Mouse (Mus musculus) Patski (cell line): ENCODE measurements around the gene Fgfr2. TPM values are rescaled to one million over a fixed set of nuclear protein-coding genes. Genes with fewer than 3 reads are reported as not detected.

ENCODE experiments used
- ATAC-seq: fragments of 100-300 bp; one replicate; pipeline ENCODE4 v1.8.0; 2021
- CTCF ChIA-PET: fragments of 350-600 bp; sonication (Branson Sonifier 250); formaldehyde crosslinking; loops from one replicate; lab custom pipeline; 2022; ENCODE audit warnings: inconsistent platforms; lab: Charles Lee
- POLR2A ChIA-PET: fragments of 350-600 bp; sonication (Branson Sonifier 250); formaldehyde crosslinking; loops from one replicate; lab custom pipeline; 2022; ENCODE audit warnings: antibody characterized with exemption, inconsistent platforms; lab: Charles Lee
- DNase-seq: peaks from one replicate; pipeline ENCODE4 v3.0.0-alpha.2; 2011; ENCODE audit warnings: low read depth, low spot score
- H3K27me3 ChIP-seq: fragments of 371-371 bp; one replicate; pipeline ENCODE4 v1.5.1; 2021
- CTCF ChIP-seq: fragments of 100-300 bp; IDR thresholded peaks from one replicate; pipeline ENCODE4 v1.5.1; 2021
- in situ Hi-C: fragments of 300-500 bp; cut with MboI; formaldehyde crosslinking; loops from 3 replicates; pipeline ENCODE4 v1.11.1; 2018; ENCODE audit warnings: low pct_unique_long_range_greater_than_20kb, mixed read lengths
- polyA plus RNA-seq: library from polyadenylated mRNA; unstranded; gene quantifications from one replicate; pipeline ENCODE4 v1.2.3, GENCODE M21; 2021

Fgfr2 gene
- polyA plus RNA-seq, 1 experiment from 2014 or later: 48.8 TPM

DNA sequence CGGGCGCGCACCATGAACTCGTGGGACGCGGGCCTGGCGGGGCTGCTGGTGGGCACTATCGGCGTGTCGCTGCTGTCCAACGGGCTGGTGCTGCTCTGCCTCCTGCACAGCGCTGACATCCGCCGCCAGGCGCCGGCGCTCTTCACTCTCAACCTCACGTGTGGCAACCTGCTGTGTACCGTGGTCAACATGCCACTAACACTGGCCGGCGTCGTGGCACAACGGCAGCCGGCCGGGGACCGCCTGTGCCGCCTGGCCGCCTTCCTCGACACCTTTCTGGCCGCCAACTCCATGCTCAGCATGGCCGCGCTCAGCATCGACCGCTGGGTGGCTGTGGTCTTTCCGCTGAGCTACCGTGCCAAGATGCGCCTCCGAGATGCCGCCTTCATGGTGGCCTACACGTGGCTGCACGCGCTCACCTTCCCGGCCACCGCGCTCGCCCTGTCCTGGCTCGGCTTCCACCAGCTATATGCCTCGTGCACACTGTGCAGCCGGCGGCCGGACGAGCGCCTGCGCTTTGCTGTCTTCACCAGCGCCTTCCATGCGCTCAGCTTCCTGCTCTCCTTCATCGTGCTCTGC is 1156.1 kb downstream of the Fgfr2 start:
- no peak for TF ChIP-seq CTCF
- in situ Hi-C loops: no loop called here
- no peak for ATAC-seq
- no peak for DNase-seq
- POLR2A ChIA-PET: no interaction called here
- CTCF ChIA-PET: no interaction called here
- H3K27me3 ChIP-seq: peaks cover 34% of the 10 kb centered on the region

DNA sequence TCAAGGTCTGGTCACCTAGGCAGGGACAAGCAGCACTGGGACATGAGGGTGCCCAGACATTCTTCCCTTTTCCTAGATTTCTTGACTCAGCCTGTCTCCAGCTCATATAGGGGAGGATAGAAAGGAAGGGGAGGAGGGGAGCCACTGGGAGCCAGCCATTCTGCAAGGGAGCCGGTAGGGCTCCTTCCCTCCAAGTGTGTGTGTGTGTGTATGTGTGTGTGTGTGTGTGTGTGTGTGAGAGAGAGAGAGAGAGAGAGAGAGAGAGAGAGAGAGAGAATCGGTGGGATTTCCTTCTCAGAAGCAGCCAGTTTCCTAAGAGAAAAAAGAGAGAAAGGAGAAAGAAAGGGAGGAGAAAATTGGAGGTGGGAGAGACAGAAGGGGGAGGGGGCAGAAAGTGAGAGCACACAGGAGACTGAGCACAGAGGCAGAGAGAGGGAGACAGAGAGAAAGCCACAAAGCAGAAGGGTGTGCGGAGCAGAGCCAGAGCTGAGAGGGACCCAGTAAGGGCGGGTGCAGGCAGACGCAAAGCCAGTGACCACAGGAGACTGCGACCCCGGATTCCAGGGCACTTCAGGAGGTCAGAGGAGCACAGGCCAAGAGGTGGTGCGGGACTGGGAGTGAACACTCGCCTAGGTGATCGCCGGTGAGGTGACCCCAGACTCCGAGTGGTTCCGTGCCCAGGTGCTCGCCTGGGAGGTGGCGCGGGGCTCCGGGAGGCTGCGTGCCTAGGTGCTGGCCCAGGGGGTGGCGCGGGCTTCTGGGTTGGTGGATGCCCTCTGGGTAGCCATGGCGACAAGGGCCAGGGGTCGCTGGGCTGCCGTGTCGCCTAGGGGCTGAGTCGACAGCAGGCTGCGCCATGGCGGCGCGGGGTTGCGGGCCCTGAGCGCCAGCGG is 1156.9 kb downstream of the Fgfr2 start, which contains the start of gene Gpr26:
Gpr26 (plus strand) TSS at position 438 of the 893 bp plus-strand sequence.
- CTCF ChIA-PET: no interaction called here
- DNase-seq (no peak), ATAC-seq (no peak)
- H3K27me3 ChIP-seq: peaks cover 34% of the 10 kb centered on the region
- POLR2A ChIA-PET: no interaction called here
- in situ Hi-C loops: no loop called here
- no peak for TF ChIP-seq CTCF

DNA sequence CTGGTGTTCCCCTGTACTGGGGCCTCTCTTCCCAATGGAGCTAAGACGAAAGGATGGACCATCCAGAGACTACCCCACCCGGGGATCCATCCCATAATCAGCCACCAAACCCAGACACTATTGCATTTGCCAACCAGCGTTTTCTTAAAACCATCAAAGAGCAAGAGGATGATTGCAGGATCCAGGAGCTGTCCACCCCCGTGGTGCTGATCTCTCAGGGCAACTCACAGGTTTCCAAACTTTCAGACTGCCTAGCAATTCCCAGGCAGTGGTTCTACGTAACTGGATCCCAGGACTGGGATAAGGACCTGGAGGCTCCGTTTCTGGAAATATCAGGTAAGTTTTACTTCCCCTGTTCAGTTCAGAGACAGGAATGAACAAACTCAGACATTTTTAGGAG is 1162.6 kb downstream of the Fgfr2 start:
- peaks cover 8% of the 10 kb centered on the region for H3K27me3 ChIP-seq
- ChIA-PET POLR2A (no interaction called here), CTCF (no interaction called here)
- DNase-seq (no peak), ATAC-seq (no peak)
- TF ChIP-seq CTCF: no peak
- in situ Hi-C loops: no loop called here

DNA sequence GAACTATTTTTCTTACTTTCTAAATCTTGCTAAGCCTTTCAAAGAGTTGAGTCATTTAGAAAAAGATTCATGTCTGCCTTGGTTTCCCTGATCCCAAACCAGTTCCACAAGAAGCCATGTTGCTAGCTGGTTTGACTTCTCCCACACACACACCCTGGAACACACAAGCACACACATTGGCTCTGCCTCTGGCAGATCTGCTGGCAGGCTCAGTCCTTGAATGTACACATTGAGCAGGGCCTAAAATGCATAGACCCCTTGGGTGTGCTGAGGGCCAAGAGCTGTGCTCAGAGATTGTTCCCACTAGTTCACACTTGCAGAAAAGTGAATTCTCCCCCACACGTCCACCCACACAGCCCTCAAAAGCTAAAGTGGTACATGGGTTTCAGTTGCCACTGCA is 1164.4 kb downstream of the Fgfr2 start:
- TF ChIP-seq CTCF: no peak
- in situ Hi-C loops: no loop called here
- peaks cover 5% of the 10 kb centered on the region for H3K27me3 ChIP-seq
- CTCF ChIA-PET: no interaction called here
- DNase-seq: no peak
- POLR2A ChIA-PET: no interaction called here
- ATAC-seq: no peak

DNA sequence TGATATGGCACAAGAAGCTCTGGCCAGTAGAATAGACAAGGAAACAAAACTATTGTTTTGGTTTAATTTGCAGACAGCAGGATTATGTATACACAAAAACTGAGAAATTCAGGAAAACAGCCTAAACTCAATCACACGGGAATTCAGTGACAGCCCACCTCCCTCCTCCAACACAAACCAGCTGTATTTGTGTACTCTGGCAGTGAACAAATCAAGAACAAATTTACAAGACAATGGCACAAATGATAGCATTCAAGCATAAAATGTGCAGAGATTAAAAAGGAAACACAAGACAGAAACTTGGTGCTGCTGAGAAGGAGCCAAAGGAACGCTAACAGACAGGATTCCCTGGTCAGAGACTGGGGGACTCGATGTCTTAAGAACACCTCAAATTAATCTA is 1169.7 kb downstream of the Fgfr2 start:
- in situ Hi-C loops: no loop called here

DNA sequence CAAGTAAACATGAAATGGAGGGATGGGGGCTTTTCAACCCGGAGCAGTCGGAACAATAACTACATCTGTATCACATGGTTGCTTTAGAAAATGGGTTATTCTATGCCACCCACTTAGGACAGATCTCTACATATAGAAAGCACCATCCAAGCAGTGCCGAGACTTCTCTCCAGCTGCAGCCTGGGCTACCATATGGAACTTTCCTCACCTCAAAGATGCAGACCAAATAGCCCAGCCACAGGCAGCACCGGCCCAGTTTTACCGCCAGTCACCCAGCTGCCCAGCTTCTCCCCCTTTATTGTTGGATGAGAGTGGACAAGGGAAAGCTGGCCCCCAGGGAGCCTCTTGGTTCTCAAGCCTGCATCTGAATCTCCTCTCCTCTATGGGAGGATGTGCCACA is 1172.0 kb downstream of the Fgfr2 start:
- POLR2A ChIA-PET: no interaction called here

More for the DNA sequence above, 1169.7 kb downstream of the Fgfr2 start:
- ChIA-PET CTCF (no interaction called here), POLR2A (no interaction called here)
- H3K27me3 ChIP-seq: peaks cover 5% of the 10 kb centered on the region
- ATAC-seq (no peak), DNase-seq (no peak)
- no peak for TF ChIP-seq CTCF

DNA sequence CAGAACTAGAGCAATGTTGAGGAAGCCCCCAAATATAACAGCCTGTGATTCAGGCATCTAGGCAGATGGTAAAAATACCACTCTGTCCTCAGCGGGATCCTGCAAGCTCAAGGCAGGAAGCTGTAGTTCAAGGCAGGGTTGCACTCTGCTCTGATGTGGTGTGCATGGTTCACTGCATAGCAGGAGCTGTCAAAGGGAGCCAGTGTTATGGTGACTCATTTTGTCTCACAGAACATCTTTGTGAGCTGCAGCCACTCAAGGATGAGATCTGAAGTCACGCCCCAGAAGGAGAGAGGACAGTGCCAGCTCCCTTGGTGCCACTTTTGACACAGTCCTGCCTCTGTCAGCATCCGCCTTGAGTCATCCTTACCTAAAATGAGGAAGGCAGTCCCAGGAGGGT is 1185.5 kb downstream of the Fgfr2 start:
- POLR2A ChIA-PET: no interaction called here
- in situ Hi-C loops: no loop called here
- CTCF ChIA-PET: no interaction called here
- DNase-seq (no peak), ATAC-seq (no peak)
- no peaks in the 10 kb centered on the region for H3K27me3 ChIP-seq
- TF ChIP-seq CTCF: no peak

More for the DNA sequence above, 1172.0 kb downstream of the Fgfr2 start:
- DNase-seq (no peak), ATAC-seq (no peak)
- TF ChIP-seq CTCF: no peak
- H3K27me3 ChIP-seq: peaks cover 8% of the 10 kb centered on the region
- in situ Hi-C loops: no loop called here
- CTCF ChIA-PET: no interaction called here

DNA sequence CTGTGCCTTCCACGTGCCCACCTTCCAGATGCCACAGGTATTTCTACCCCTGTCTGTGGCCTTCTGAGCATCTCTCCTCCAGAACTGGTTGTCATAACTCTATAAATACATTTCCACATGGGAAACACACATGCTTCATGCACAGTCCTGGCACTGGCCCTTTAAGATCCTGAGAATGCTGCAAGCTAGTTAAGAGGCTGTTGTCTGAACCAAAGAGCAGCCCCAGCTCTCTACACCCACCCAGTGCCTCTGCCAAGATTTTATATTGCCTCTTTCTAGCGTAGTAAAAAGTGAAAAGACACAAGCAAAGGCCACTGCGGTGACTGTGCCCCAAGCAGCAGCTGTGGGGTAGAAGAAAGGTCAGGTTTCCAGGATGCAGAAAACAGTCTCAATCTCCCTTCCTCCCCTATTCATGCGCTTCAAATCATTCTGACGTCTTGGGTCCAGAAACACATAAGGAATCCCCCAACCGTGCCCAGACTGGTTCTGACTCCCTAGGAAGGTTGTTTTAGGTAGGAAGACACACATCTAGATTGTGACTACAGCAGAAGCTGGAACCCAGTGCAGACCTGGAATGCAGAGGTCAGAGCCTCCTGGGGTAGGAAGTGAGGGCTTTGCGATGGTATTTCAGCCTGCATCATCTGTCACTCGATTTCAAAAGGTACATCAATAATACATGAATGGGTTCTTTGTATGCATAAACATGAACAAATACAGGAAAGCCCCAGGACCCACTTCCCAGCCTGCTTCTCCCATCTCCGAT is 1195.7 kb downstream of the Fgfr2 start:
- ChIA-PET POLR2A (no interaction called here), CTCF (no interaction called here)
- in situ Hi-C loops: no loop called here

DNA sequence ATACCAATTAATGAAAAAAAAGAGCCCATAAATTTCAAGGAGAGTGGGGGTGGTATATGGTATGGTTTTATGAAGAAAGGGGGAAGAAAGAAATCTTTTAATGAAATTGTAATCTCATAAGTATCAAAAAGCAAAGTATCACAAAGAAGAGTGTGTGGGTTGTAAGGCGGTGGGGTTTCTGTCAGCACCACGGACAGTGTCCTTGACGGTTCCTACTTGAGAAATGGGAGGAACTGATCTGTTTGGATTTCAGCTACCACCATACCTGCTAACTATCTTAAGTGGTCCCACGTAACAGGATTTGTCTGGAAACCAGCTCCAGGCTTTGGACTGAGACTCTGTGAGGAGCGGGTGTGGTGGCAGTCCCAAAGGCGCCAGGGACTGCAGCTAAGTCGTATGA is 1205.8 kb downstream of the Fgfr2 start:
- DNase-seq (no peak), ATAC-seq (no peak)
- POLR2A ChIA-PET: no interaction called here
- in situ Hi-C loops: loop anchor here (10.0 kb wide), 1 partner anchor 627 kb away; no protein-coding TSS in a partner anchor
- H3K27me3 ChIP-seq: no peaks in the 10 kb centered on the region
- CTCF ChIA-PET: no interaction called here
- TF ChIP-seq CTCF: no peak

More for the DNA sequence above, 1195.7 kb downstream of the Fgfr2 start:
- TF ChIP-seq CTCF: no peak
- DNase-seq: no peak
- no peak for ATAC-seq
- H3K27me3 ChIP-seq: peaks cover 8% of the 10 kb centered on the region

DNA sequence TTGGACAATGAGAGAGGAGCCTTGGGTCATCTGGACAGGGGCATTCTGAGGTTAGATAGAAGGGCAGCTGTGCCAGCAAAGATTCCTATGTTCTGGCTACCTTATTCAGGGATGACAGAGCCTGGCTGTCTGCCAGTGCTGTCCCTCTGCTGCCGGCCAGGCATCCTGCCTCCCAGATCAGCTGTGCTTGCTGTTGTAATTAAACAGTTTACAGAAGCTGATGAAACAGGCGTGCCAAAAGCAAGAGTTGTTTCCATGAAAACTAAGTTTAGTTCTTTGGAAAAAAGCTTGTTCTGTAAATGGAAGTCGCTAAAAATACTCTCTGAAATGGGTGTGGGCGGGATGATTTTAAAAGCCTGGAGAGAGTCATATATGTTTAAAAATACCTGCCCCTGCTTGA is 1213.5 kb downstream of the Fgfr2 start:
- H3K27me3 ChIP-seq: peaks cover 5% of the 10 kb centered on the region
- no peak for ATAC-seq
- CTCF ChIA-PET: no interaction called here
- TF ChIP-seq CTCF: no peak
- DNase-seq: no peak
- POLR2A ChIA-PET: no interaction called here
- in situ Hi-C loops: loop anchor here (10.0 kb wide), 1 partner anchor 635 kb away; no protein-coding TSS in a partner anchor
